Mouse (Mus musculus) right cerebral cortex, postnatal 14 days (tissue): ENCODE measurements at regions not wholly inside any gene's neighbourhood (a gene's known extent, or its start where the extent isn't known, plus 50 kb on each side); places are given as distances from the start of the nearest gene placed in this dataset.

Source experiments
- DNase-seq: peaks from one replicate; pipeline ENCODE4 v3.0.0; 2022

GRCm38 (mm10) chr14:105495161-105495560, 236.8 kb downstream of the Ndfip2 start:
- no peak for DNase-seq

- no peak for DNase-seq
These were observed 236.0 kb downstream of the Ndfip2 start for GRCm38 (mm10) chr14:105494415-105494814.

- no peak for DNase-seq
These were observed 231.8 kb downstream of the Ndfip2 start for GRCm38 (mm10) chr14:105490158-105490557.

GRCm38 (mm10) chr14:105483352-105484083, 225.1 kb downstream of the Ndfip2 start:
- peak; percentile 32 for DNase-seq

- DNase-seq = peak; percentile 11
These were observed 224.4 kb downstream of the Ndfip2 start for GRCm38 (mm10) chr14:105482644-105483351.

GRCm38 (mm10) chr14:105480048-105480447, 221.7 kb downstream of the Ndfip2 start:
- DNase-seq = no peak

- DNase-seq = peak; percentile 27
These were observed 216.7 kb downstream of the Ndfip2 start for GRCm38 (mm10) chr14:105474991-105475553.

GRCm38 (mm10) chr14:105448919-105449458, 190.6 kb downstream of the Ndfip2 start:
- no peak for DNase-seq

GRCm38 (mm10) chr14:105447088-105447487, 188.7 kb downstream of the Ndfip2 start:
- no peak for DNase-seq

GRCm38 (mm10) chr14:105435343-105435742, 177.0 kb downstream of the Ndfip2 start:
- DNase-seq = no peak

- DNase-seq = no peak
These were observed 175.1 kb downstream of the Ndfip2 start for GRCm38 (mm10) chr14:105433456-105433855.

GRCm38 (mm10) chr14:105432670-105433069, 174.3 kb downstream of the Ndfip2 start:
- no peak for DNase-seq

- DNase-seq = no peak
These were observed 173.2 kb downstream of the Ndfip2 start for GRCm38 (mm10) chr14:105431584-105431983.

- no peak for DNase-seq
These were observed 171.4 kb downstream of the Ndfip2 start for GRCm38 (mm10) chr14:105429664-105430257.

GRCm38 (mm10) chr14:105427474-105427901, 169.1 kb downstream of the Ndfip2 start:
- peak; percentile 15 for DNase-seq

GRCm38 (mm10) chr14:105426597-105427334, 168.4 kb downstream of the Ndfip2 start:
- no peak for DNase-seq

- DNase-seq = no peak
These were observed 159.6 kb downstream of the Ndfip2 start for GRCm38 (mm10) chr14:105417967-105418366.

GRCm38 (mm10) chr14:105417458-105417960, 159.1 kb downstream of the Ndfip2 start:
- no peak for DNase-seq

GRCm38 (mm10) chr14:105416964-105417363, 158.6 kb downstream of the Ndfip2 start:
- DNase-seq = no peak

- DNase-seq = no peak
These were observed 146.3 kb downstream of the Ndfip2 start for GRCm38 (mm10) chr14:105404662-105405061.

- DNase-seq = no peak
These were observed 145.9 kb downstream of the Ndfip2 start for GRCm38 (mm10) chr14:105404241-105404640.

GRCm38 (mm10) chr14:105403256-105403655, 144.9 kb downstream of the Ndfip2 start:
- DNase-seq = no peak
